Mouse (Mus musculus): ENCODE data around the gene Atpaf1. TPM values are rescaled to one million over a fixed set of nuclear protein-coding genes. Genes with fewer than 3 reads are reported as not detected.

Atpaf1 gene
- polyA plus RNA-seq, 1 experiment from 2014 or later = 47.3 TPM

DNA sequence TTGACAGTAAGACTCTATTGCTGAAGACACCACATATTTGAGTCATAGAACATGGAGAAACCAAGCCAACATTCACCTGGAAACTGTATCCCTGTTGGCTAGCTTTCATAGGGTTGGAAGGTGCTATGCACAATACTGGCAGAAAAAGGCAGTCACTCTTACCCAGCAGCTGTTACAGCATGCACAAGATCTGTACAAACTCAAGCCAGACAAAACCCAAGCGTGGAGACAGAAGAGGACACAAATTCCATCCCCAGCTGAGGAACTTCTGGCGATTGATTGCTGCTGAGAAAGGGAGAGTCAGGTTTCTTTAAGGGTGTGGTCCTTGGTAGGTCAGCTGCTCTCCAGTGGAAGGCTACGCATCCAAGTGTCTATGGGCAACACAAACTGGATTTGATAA lies 35.6 kb downstream of the Atpaf1 start:
- no peaks in the 10 kb centered on the region for H3K9me3 ChIP-seq
- H3K36me3 ChIP-seq (replicated peaks) = peaks cover 13% of the 10 kb centered on the region; the same call in 1 of the 2 replicates
- DNase-seq (ENCODE audit: low spot score) = no peak
- H3K27me3 ChIP-seq (replicated peaks; ENCODE audit: low read depth, poor library complexity, severe bottlenecking) = no peaks in the 10 kb centered on the region
- no peak overlapping the region for H3K4me3 ChIP-seq
- H3K4me1 ChIP-seq = peaks cover 8% of the 10 kb centered on the region; the same call in 1 of the 2 replicates
- no peak overlapping the region for H3K27ac ChIP-seq (replicated peaks)
- 77% methylated on average over 3 of the region's 3 CpGs for WGBS

DNA sequence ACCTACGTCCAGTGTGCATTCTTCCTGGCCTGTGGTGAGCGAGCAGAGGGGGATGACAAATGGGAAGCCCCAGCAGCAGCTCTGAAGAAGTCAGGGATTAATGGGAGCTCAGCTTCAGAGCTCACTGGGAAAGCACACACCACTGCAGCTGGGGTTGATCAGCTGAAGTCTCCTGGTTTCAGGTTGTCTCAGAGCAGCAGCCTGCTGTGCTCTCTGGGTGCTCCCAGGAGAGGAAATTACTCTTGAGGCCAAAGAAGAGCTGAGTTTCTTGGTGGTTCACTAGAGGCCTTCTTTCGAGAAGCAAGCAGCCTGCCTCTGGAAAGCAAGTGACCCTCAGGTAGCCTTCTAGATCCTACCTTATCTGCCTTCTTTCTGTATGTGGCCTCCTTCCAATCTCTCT lies 36.3 kb downstream of the Atpaf1 start:
- Histone ChIP-seq H3K27me3 (replicated peaks; ENCODE audit: low read depth, poor library complexity, severe bottlenecking) (no peaks in the 10 kb centered on the region), H3K4me1 (peaks cover 8% of the 10 kb centered on the region; the same call in 1 of the 2 replicates), H3K27ac (replicated peaks) (no peak overlapping the region), H3K36me3 (replicated peaks) (peaks cover 5% of the 10 kb centered on the region; the same call in 1 of the 2 replicates), H3K9me3 (no peaks in the 10 kb centered on the region), H3K4me3 (no peak overlapping the region)
- no peak for DNase-seq (ENCODE audit: low spot score)
- 80% methylated on average over 3 of the region's 3 CpGs for WGBS

DNA sequence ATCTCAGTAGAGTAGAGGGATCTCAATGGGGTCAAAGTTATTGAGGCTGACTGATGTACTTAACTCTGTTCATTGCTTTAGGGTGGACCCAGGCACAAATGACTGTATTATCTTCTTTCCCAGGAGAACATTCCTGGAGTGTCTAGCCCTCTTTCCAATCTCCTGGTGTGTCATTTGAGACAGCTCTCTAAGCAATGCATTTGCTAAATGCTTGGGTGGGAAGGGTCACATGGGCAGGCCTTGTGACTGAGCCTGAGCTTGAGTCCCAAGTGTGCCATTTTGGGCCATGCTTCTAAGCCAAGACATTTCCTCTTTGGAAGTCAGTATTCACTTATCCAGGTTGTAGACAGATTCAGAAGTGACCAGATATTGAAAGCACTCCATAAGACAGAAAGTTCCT lies 36.8 kb downstream of the Atpaf1 start:
- Histone ChIP-seq H3K4me1 (peaks cover 8% of the 10 kb centered on the region; the same call in 1 of the 2 replicates), H3K36me3 (replicated peaks) (peaks cover under 1% of the 10 kb centered on the region; the same call in 1 of the 2 replicates), H3K9me3 (no peaks in the 10 kb centered on the region), H3K27ac (replicated peaks) (no peak overlapping the region), H3K4me3 (no peak overlapping the region), H3K27me3 (replicated peaks; ENCODE audit: low read depth, poor library complexity, severe bottlenecking) (peaks cover under 1% of the 10 kb centered on the region)
- DNase-seq (ENCODE audit: low spot score) = no peak

DNA sequence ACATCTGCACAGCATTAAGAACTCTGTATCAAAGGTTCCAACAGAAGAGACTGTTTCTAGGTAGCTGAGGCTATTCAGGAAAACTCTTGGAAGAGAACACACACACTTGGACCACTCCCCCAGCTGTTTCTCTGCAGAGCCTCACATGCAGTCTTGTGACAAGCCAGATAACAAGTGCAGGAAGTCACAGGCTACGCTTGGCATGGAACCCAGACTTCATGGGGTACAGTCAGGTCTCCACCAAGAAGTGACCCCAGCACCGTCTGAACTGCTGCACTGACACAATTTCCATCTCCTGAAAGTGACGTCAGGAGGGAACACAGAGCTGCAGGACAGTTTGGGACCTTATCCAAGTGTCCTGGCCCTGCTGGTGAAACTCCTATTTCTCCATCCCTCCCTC lies 37.3 kb downstream of the Atpaf1 start:
- no peak overlapping the region for H3K27ac ChIP-seq (replicated peaks)
- peaks cover 6% of the 10 kb centered on the region for H3K27me3 ChIP-seq (replicated peaks; ENCODE audit: low read depth, poor library complexity, severe bottlenecking)
- H3K4me3 ChIP-seq = no peak overlapping the region
- no peaks in the 10 kb centered on the region for H3K9me3 ChIP-seq
- no peak for DNase-seq (ENCODE audit: low spot score)
- H3K36me3 ChIP-seq (replicated peaks) = no peaks in the 10 kb centered on the region
- peaks cover 8% of the 10 kb centered on the region; the same call in 1 of the 2 replicates for H3K4me1 ChIP-seq
- WGBS = 82% methylated on average over 3 of the region's 3 CpGs

DNA sequence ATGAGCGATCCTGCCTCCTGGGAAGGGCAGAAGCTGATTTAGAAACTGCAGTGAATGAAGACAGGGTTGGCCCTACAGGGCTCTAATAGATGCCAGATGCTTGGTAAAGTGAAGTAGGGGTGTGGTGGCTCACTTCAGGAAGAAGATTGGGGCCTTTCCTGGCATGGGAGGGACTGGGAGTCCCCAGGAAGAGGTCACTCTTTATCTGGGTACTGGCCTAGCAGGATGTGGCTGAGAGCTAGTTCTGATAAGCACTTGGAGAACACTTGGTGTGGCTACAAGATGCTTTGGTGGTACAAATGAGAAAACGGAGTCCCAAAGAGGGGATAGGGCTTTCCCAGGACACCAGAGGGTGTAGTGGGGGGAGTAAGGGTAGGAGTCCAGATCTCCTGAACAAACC lies 39.6 kb downstream of the Atpaf1 start:
- H3K27me3 ChIP-seq (replicated peaks; ENCODE audit: low read depth, poor library complexity, severe bottlenecking) = peaks cover 18% of the 10 kb centered on the region
- no peak for DNase-seq (ENCODE audit: low spot score)
- 66% methylated on average over 2 of the region's 2 CpGs for WGBS

DNA sequence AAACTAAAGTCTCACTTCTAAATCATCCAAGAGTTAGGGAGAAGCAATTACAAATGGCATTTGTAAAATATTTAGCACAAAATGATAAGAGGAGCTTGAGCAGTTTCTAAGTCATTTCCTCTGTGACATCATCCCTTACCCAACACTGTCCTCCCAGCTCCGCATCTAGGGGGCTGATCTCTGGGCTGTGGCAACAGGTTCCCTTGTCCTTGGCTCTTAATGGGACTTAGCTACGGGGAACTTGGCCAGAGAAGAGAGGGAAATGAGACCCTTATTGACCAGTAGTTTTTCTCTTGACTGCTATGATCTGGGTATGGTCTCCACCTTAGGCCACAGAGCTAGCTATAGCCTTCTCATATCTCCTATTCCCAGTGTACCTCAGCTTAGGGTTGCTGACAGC lies 40.7 kb downstream of the Atpaf1 start:
- Histone ChIP-seq H3K4me3 (no peak overlapping the region), H3K36me3 (replicated peaks) (no peaks in the 10 kb centered on the region), H3K27me3 (replicated peaks; ENCODE audit: low read depth, poor library complexity, severe bottlenecking) (peaks cover 29% of the 10 kb centered on the region), H3K27ac (replicated peaks) (no peak overlapping the region), H3K4me1 (peaks cover 27% of the 10 kb centered on the region), H3K9me3 (no peaks in the 10 kb centered on the region)
- DNase-seq (ENCODE audit: low spot score) = no peak
- WGBS = 83% methylated on average over 2 of the region's 2 CpGs

More for the DNA sequence above, 39.6 kb downstream of the Atpaf1 start:
- H3K4me3 ChIP-seq = no peak overlapping the region
- H3K27ac ChIP-seq (replicated peaks) = no peak overlapping the region
- peaks cover 26% of the 10 kb centered on the region for H3K4me1 ChIP-seq
- H3K9me3 ChIP-seq = no peaks in the 10 kb centered on the region
- no peaks in the 10 kb centered on the region for H3K36me3 ChIP-seq (replicated peaks)

DNA sequence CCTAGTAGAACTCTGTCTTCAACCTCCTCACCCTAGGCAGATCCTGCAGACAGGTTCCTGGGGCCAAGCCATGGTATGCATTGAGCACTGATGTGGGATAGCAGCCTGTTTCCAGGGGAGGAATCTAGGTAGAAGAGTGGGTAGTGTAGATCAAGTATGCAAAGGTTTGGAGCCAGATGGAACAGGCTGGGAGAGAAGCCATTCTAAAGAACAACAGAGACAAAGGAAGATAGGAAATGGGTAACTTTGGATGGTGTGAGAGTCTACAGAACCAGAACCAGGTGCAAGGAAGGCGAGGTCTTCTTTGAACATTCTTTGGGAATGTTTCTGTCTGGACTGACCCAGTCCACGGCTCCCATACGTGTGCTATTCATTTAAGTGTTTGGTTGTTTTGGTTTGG lies 42.5 kb downstream of the Atpaf1 start:
- DNase-seq (ENCODE audit: low spot score) = no peak
- H3K27me3 ChIP-seq (replicated peaks; ENCODE audit: low read depth, poor library complexity, severe bottlenecking) = peaks cover 36% of the 10 kb centered on the region
- WGBS = 74% methylated on average over 3 of the region's 3 CpGs
- no peaks in the 10 kb centered on the region for H3K9me3 ChIP-seq
- H3K4me1 ChIP-seq = peaks cover 27% of the 10 kb centered on the region
- H3K4me3 ChIP-seq = peak overlapping the region; percentile 90; the same call in 1 of the 2 replicates
- 0 out of 2 replicates have a peak, but pooled peaks cover 2% of the 10 kb centered on the region for H3K36me3 ChIP-seq (replicated peaks)
- H3K27ac ChIP-seq (replicated peaks) = no peak overlapping the region

DNA sequence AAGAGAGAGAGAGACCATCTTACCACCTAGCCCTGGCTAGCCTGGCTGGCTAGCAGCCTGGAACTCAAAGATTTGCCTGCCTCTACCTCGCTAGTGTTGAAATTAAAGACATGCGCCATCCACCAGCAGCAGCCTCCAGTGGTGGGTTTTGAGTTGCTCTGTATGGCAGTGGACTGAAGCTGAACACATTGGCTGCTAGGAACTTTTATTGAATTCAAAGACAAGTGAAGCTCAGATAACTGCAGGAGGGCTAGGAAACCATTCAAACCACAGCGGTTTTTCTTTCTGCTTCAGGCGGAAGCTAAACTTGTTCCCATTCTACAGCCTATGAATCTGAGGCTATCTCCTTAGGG lies 42.9 kb downstream of the Atpaf1 start:
- Histone ChIP-seq H3K4me3 (peak overlapping the region; percentile 90), H3K27me3 (replicated peaks; ENCODE audit: low read depth, poor library complexity, severe bottlenecking) (peaks cover 36% of the 10 kb centered on the region), H3K9me3 (no peaks in the 10 kb centered on the region), H3K27ac (replicated peaks) (peak overlapping the region; percentile 79; the same call in 1 of the 2 replicates), H3K36me3 (replicated peaks) (0 out of 2 replicates have a peak, but pooled peaks cover 2% of the 10 kb centered on the region), H3K4me1 (peaks cover 27% of the 10 kb centered on the region)
- peak; percentile 17 for DNase-seq (ENCODE audit: low spot score)
- WGBS = 2% methylated on average over 4 of the region's 4 CpGs

DNA sequence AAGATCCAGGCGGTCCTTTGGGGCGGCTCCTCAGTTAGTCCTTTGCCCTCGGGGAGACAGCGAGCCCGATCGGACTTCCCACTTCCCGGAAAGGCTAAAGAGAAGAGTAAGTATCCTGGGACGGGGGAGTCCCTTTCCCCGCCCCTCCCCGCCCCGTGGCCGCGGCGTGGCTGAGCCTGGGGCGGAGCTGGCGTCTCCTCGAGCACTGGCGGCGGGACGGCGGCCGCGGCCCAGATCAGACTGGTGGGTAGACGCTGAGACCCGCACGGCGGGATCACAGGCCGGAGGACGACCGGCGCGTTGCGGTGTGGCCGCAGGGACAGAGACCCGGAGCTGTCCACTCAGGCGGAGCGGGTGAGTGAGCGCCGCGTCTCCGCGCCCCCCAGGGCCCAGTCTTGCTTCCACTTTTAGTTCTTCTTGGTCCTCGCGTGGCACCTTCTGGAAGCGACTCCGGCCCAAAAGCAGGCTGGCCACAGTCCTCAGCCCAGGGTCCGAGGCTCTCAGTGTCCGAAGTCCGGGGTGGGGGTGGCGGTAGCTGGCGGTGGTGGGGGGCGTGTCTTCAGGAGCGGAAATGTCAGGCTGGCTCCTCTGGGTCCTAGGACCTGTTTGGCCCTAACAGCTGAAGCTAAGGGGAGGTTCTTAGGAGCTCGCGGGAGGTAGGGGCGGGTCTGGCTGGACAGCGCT lies 43.4 kb downstream of the Atpaf1 start, which contains the start of gene Mob3c:
Mob3c (plus strand) TSS at position 205 of the 684 bp plus-strand sequence.
- H3K4me1 ChIP-seq = peaks cover 27% of the 10 kb centered on the region
- no peaks in the 10 kb centered on the region for H3K9me3 ChIP-seq
- peak within 1 kb of the TSS; percentile 79 for H3K27ac ChIP-seq (replicated peaks)
- WGBS = under 1% methylated on average over 57 of the region's 57 CpGs
- H3K36me3 ChIP-seq (replicated peaks) = 0 out of 2 replicates have a peak, but pooled peaks cover 2% of the 10 kb centered on the region
- H3K27me3 ChIP-seq (replicated peaks; ENCODE audit: low read depth, poor library complexity, severe bottlenecking) = peaks cover 36% of the 10 kb centered on the region
- peak within 1 kb of the TSS; percentile 90 for H3K4me3 ChIP-seq
- peak; percentile 85 for DNase-seq (ENCODE audit: low spot score)

DNA sequence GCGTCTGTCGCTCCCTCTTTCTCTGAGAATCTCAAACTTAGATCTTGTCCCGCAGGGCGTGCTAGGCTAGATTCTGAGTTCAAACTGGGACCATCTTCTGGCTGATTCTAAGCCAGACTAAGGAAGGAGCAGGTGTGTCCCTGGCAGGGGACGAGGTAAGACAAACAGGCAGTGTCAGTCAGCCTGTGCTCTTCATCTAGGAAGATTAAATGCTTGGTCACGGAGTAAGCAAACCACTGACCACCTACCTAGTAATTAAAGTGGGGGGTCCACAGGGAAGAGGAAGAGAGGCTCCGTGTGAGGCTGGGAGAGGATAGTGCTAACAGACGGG lies 43.9 kb downstream of the Atpaf1 start:
- Histone ChIP-seq H3K27ac (replicated peaks) (peak overlapping the region; percentile 79), H3K9me3 (no peaks in the 10 kb centered on the region), H3K27me3 (replicated peaks; ENCODE audit: low read depth, poor library complexity, severe bottlenecking) (peaks cover 36% of the 10 kb centered on the region), H3K4me3 (peak overlapping the region; percentile 90), H3K4me1 (peaks cover 27% of the 10 kb centered on the region), H3K36me3 (replicated peaks) (0 out of 2 replicates have a peak, but pooled peaks cover 2% of the 10 kb centered on the region)
- WGBS = 4% methylated on average over 8 of the region's 8 CpGs
- no peak for DNase-seq (ENCODE audit: low spot score)

DNA sequence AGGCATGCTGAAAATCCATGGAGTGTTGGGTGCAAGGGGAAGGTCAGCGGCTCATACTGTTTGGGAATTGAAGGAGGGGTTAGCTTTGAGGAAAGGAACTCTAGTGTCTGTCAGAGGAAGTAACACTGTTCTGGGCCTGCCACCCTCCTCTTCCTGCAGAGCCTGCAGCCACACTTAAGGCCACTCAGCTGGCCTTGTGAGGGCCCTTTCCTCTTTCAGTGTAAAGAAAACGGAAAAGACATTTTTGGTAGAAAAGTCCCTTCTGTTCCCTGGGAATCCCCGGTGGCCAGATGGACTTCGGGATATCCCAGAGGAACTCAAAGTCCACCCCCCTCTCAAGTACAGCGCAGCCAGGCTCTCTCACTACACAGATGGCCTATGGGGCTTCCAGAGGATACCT lies 45.9 kb downstream of the Atpaf1 start:
- Histone ChIP-seq H3K9me3 (no peaks in the 10 kb centered on the region), H3K36me3 (replicated peaks) (0 out of 2 replicates have a peak, but pooled peaks cover 2% of the 10 kb centered on the region)

DNA sequence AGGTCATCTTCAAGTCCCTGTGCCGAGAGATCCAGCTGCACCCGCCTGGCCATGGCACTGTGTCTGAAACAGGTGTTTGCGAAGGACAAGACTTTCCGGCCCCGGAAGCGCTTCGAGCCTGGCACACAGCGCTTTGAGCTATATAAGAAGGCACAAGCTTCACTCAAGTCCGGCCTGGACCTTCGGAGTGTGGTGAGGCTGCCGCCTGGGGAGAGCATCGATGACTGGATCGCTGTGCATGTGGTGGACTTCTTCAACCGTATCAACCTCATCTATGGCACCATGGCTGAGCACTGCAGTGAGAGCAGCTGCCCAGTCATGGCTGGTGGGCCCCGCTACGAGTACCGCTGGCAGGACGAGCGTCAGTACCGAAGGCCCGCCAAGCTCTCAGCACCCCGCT lies 46.6 kb downstream of the Atpaf1 start:
- 0 out of 2 replicates have a peak, but pooled peaks cover 2% of the 10 kb centered on the region for H3K36me3 ChIP-seq (replicated peaks)
- H3K27me3 ChIP-seq (replicated peaks; ENCODE audit: low read depth, poor library complexity, severe bottlenecking) = peaks cover 36% of the 10 kb centered on the region
- H3K4me3 ChIP-seq = no peak overlapping the region
- H3K9me3 ChIP-seq = no peaks in the 10 kb centered on the region
- H3K4me1 ChIP-seq = peaks cover 18% of the 10 kb centered on the region
- DNase-seq (ENCODE audit: low spot score) = no peak
- 95% methylated on average over 22 of the region's 22 CpGs for WGBS
- no peak overlapping the region for H3K27ac ChIP-seq (replicated peaks)

More for the DNA sequence above, 45.9 kb downstream of the Atpaf1 start:
- WGBS = 75% methylated on average over 5 of the region's 5 CpGs
- peaks cover 18% of the 10 kb centered on the region for H3K4me1 ChIP-seq
- peaks cover 36% of the 10 kb centered on the region for H3K27me3 ChIP-seq (replicated peaks; ENCODE audit: low read depth, poor library complexity, severe bottlenecking)
- no peak for DNase-seq (ENCODE audit: low spot score)
- H3K27ac ChIP-seq (replicated peaks) = no peak overlapping the region
- no peak overlapping the region for H3K4me3 ChIP-seq

DNA sequence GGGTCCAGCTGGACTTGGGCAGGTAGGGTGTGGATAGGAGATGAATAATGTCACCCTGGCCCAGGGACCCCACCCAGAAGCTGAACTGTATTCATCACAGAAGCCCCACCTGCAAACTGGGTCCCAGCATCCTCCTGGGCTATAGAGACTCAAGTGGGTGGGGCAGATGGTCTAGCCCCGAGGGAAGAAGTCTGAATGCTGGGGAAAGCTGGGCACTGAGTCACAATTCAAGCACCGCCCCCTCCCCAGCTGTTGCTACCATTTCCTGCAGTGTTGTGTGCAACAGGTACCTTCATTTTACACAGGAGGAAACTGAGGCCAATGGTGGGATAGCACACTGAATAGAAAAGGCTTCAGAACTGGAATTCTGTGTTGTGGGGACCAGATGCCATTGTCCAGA lies 47.4 kb downstream of the Atpaf1 start:
- H3K9me3 ChIP-seq = no peaks in the 10 kb centered on the region
- no peak for DNase-seq (ENCODE audit: low spot score)
- peaks cover 18% of the 10 kb centered on the region for H3K4me1 ChIP-seq
- no peak overlapping the region for H3K4me3 ChIP-seq
- H3K27me3 ChIP-seq (replicated peaks; ENCODE audit: low read depth, poor library complexity, severe bottlenecking) = peaks cover 29% of the 10 kb centered on the region
- H3K36me3 ChIP-seq (replicated peaks) = 0 out of 2 replicates have a peak, but pooled peaks cover 2% of the 10 kb centered on the region
- 68% methylated on average over 2 of the region's 2 CpGs for WGBS
- H3K27ac ChIP-seq (replicated peaks) = no peak overlapping the region

Measured in embryonic facial prominence, embryonic 10.5 days (tissue).